Mouse (Mus musculus): Measurements from ENCODE around the gene Lztr1. TPM values are rescaled to one million over a fixed set of nuclear protein-coding genes. Genes with fewer than 3 reads are reported as not detected.
A peak's percentile ranks its signal among the peaks of the same experiment; 100 is the strongest.
"Not testable (repeated sequence)": the region's sequence is repeated elsewhere in the genome, so short reads cannot be mapped to it uniquely, and the experiment has no call there.

The Lztr1 gene
- total RNA-seq, 2 experiments from 2014 or later: 31.8 to 32.1 TPM

GRCm38 (mm10) chr16:17507018-17507552 lies 1.4 kb upstream of the Lztr1 start:
- no peak for DNase-seq

GRCm38 (mm10) chr16:17508031-17508430 lies 457 bp upstream of the Lztr1 start:
- DNase-seq: not testable (repeated sequence)

DNA sequence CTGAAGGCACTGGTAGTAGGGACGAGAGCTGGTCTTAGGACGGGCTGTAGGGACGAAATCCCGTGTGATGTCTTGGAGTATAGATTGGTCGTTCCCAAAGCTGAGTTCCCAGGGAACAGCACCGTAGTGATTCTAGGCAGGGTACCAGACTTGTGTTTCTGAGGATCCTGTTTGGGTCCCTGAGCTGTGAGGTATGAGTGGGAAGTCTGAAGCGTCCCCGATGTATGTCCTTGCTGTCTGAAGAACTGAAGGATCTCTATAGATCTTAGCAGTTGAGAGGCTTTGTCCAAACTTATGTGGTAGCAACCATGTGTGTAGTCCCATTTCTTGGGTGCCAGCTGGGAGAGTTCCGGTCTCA lies 731 bp downstream of the Lztr1 start:
- DNase-seq: no peak

- DNase-seq: no peak
Measured at GRCm38 (mm10) chr16:17510143-17510542, 1.7 kb downstream of the Lztr1 start.

DNA sequence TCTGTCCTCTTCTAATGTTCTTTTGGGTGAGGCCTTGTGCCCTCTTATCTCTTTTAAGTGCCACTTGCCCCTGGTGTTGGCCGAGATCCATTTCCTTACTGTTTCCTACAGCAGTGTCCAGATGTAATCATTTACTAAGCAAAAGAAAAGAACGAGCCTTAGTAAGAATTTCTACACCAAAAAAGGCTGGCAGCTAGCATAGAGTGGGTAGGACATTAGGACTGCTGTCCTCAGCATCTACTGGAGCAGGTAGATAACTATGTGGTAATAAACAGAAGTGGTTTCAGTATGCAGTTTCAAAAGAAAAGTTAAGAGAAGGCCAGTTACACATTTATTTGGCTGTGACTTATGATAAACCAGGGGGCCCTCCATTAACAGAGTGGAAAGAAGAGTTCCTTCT lies 2.2 kb downstream of the Lztr1 start:
- DNase-seq: no peak

- DNase-seq: no peak
Measured at GRCm38 (mm10) chr16:17511431-17511830, 2.9 kb downstream of the Lztr1 start.

- no peak for DNase-seq
Measured at GRCm38 (mm10) chr16:17518910-17519309, 10.4 kb downstream of the Lztr1 start.

DNA sequence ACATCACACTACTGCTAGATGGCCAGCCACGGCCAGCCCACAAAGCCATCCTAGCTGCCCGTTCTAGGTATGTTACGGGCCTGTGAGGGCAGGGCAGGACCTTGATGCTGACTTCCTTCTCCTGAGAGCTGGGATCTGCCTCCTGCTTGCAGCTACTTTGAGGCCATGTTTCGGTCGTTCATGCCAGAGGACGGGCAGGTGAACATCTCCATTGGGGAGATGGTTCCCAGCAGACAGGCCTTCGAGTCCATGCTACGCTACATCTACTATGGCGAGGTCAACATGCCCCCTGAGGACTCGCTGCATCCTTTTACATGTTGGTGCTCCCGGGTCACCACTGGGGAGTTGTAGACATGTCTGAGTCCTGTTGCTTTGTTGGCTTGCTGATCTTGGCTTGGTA lies 15.7 kb downstream of the Lztr1 start:
- DNase-seq: no peak

DNA sequence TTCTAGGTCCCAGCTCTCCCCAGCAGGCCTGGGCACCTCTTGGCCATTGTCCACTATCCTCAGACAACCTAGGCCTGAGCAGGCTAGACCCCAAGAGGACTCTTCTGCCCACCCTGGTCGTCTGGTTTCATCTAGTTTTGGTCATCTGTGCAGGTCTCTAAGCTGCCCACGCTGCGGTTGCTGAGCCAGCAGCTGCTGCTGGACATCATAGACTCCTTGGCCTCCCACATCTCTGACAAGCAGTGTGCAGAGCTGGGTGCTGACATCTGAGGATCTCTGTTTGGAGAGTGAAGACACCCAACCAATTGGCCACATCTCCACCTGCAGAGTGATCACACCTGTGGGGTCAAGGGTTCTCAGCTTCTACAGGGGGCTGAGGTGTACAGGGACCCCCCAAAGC lies 17.0 kb downstream of the Lztr1 start:
- no peak for DNase-seq

DNA sequence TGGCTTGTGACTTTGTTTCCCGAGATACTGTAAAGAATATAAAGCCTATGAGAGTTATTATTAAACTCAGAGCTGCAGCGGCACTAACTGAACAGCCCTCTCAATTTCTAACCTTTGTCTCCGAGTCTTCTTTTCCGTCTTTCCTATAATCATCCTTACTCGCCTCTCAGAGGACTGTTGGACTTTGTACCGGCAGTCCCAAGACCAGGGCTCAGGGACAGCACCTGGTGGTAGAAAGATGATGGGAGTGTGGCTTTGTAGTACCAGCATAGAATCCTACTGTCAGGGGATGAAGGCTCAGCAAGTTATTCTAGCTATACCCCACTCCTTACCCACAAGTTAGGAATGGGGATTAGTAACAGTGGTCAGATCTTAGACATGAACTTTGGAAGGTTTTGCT lies 17.7 kb downstream of the Lztr1 start:
- DNase-seq: no peak

DNA sequence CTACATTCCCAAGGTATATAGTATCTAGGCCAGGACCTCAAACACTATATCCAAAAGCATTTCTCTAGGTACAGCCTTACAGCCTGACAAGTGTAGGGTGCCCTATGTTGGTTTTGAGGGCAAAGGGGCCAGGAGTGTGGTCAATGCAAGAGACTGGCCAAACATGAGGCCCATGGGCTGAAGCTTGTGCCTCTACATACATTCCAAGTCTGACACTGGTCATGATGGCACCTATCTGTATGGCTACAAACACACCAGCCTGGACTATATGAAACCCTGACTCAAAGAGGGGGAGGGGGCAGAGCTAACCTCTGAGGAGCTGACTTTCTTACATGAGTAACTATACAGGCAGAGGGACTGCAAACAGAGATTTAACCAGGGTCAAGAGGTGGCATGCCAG lies 19.1 kb downstream of the Lztr1 start:
- DNase-seq: no peak

GRCm38 (mm10) chr16:17528276-17528675 lies 19.8 kb downstream of the Lztr1 start:
- no peak for DNase-seq

DNA sequence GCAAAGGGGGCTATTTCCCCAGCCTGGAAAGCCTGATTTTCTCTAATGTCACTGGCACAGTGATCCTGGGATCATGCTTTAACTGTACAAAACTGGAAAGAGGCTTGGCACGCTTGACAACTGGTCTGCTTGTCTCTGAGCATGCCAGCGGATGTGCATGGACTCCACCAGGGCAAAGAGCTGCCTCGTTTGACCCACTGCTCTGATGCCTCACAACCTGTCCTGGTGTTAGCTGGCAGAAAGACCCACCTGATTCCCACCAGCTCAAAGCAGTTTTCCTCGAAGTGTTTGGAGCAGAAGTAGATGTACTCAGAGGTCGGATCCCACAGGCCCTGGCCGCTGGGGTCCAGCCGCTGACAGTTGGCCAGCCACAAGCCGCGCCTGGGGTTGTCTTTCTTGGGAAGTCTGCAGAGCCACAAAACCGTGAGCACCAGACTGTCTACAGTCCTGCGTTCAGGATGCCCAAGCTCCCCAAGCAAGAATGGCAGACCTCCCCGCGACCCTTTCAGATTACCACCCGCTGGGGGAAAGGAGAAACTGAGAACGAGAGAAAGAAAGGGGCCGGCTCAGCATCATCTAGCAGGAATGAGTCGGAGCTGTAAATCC lies 21.6 kb downstream of the Lztr1 start:
- DNase-seq: no peak

DNA sequence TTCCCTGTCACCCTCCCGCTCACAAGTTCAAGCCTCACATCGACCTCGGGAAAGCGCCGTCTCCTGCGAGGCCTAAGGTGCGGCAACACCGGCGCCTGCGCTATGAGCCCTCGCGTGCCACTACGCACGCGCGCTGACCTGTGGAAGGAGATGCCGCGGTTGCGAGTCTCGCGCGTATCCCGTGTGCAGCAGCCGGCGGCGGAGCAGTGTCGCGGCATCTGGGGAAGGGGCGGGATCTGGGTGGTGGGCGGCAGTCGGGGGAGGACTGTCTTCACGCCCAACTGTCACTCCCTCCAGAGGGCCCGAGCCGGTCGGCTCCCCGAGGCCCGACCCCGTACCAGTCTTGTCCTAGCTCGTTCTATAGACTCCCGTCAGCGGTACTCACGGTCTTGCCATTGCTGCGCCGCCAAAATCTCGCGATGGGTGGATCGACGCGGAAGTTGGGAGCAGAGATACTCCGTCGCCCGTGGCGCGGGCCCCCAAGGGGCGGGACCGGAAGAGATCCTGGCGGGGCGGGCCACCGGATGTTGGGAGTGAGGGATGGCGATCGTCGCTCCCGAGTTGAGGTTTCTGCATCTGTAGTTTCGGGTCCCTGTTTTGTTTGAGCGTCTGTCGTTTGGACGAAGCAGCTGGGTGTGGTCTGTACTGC lies 22.3 kb downstream of the Lztr1 start, which contains the start of gene Thap7:
Gene Thap7, minus strand, starts transcription at position 497 of the 649 bp plus-strand sequence.
- DNase-seq: peak; percentile 97 to 98

DNA sequence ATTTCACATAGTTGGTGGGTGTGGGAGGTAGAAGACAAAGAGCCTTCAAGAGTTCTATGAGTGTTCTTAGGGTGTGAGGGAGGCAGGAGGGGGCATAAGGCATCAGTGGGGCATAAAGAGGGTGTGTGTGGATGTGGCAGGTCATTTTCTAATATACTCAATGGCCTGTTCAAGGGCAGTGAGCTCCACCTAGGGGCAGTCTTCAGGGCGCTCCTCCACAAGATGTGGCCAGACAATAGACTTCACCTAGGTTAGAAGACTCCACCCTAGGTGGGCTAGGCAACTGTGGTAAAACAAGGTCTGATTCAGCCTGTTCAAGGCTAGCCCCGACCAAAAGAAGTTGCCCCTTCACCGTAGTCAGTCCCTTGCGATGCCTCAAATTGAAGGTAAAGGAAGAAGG lies 23.8 kb downstream of the Lztr1 start:
- DNase-seq: no peak

- DNase-seq: no peak
Measured at GRCm38 (mm10) chr16:17532676-17533329, 24.3 kb downstream of the Lztr1 start.

DNA sequence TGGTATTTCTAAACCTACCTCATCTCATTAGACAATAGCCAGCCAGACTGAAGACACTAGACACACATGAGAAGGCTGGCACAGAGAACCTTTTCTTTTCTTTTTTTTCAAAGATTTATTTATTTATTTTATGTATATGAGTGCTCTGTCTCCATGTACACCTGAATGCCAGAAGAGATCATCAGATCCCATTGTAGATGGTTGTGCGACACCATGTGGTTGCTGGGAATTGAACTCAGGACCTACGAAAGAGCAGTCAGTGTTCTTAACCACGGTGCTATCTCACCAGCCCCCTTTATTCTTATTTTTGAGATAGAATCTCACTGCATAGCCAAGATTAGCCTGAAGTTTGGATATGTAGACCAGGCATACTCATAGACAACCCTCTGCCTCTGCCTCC lies 28.1 kb downstream of the Lztr1 start:
- DNase-seq: no peak

DNA sequence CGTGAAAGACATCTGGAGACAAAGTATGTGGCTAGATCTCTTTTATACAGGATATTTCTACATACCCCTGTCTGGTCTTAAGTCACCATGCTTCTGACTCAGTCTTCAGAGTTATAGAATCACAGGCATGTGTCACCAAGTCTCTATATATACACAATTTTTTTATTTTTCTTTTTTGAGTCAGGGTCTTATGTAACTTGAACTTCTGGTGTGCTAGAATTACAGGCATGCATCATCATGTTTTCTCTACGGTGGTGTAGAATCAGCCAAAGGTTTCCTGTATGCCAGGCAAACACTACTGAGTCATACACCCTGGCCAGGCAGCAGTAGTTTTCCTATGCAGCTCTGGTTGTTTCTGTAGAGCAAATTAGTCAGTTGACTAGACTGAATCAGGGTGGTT lies 34.1 kb downstream of the Lztr1 start:
- no peak for DNase-seq

DNA sequence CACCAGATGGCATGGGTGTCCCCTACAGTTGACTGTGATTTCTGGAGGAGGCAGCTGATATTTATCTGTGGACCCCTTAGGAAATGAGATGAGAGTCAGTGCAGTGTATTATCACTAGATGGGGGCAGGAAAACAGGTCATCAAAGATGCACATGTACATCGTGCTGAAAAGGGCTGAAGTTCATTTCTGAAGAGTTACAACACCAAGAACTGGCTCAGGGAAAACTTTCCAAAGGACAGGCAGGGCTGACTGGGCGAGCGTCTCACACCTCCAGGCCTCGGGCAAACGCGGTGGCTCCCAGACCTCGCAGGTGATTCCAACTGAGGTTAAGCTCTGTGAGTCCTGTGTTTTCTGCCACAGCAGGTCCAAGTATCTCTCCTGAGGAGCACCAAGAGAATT lies 44.3 kb downstream of the Lztr1 start:
- DNase-seq: no peak

DNA sequence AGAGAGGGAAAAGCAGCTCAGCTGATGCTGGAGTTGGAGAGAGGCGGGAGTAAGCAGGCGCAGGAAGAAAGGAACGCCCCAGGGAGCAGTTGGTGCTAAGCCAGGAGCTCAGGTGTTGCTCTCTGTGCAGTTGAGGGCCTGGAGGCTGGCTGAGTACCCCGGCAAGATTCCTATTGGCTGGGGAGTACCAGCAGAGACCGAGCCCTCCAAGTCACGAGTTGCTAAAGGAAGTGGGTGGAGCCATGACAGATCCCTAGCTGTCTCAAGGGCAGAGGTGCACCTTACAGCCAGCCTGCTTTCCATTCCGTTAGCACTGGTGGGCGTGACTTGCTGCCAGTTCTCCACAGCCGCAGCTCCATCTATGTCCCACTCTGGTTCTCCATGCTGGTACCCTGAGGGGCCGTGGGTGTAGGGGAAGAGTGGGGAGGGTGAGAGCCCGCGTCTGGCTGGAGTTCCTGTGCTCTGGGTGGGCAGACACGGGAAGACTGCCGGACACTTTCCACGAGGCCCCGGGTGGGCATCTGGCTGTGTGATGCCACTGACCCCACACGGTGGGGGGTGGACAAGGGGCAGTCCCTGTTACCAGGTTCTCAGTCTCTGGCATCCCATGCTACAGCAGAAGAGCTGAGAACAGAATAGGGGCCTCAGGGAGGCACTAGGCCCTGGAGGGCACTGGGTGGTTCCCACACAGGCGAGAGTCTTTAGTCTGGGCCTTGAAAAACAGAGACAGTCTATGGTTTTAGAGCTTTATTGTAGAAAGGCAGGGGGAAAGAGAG lies 45.6 kb downstream of the Lztr1 start:
- DNase-seq: peak; percentile 31 to 57

- DNase-seq: not testable (repeated sequence)
Measured at GRCm38 (mm10) chr16:17554702-17555101, 46.2 kb downstream of the Lztr1 start.

- no peak for DNase-seq
Measured at GRCm38 (mm10) chr16:17556180-17556579, 47.7 kb downstream of the Lztr1 start.

GRCm38 (mm10) chr16:17556907-17557306 lies 48.4 kb downstream of the Lztr1 start:
- DNase-seq: no peak
